Mouse (Mus musculus): ENCODE results near the gene Srd5a2.

Gene Srd5a2

GRCm38 (mm10) chr17:73984508-73984907 is 63.2 kb downstream of the Srd5a2 start:
- DNase-seq = no peak

DNA sequence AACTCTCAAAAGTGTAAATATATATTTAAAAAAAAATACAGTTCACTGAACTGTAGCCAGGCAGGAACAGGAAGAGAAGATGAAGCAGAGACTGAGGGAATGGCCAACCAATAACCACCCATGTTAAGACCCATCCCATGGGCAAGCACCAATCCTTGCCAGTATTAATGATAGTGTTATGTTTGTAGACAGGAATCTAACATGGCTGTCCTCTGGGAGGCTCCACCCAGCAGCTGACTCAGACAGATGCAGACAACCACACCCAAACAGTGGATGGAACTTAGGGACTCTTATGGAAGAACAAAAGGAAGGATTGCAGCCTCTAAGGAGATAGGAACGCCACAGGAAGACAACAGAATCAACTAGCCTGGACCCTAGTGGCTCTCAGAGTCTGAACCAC is 64.8 kb downstream of the Srd5a2 start:
- no peak for DNase-seq

DNA sequence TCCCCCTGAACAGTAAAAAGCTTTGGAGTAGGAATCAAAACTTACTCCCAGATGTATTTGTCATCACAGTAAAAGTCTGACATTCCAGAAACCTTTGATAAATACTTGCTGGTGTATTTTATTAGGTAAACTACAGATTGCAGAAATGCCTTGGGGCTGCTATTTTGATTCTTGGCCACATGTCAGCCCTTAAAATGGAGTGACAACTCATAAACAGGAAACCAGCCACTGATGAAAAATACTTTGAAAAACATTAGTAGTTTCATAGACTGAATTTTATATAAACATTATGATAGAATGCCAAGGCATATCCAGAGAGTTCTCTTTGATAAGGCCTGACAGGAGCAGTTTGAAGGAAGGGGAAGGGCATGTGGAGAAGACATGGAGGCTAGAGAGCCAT is 71.7 kb downstream of the Srd5a2 start:
- no peak for DNase-seq

DNA sequence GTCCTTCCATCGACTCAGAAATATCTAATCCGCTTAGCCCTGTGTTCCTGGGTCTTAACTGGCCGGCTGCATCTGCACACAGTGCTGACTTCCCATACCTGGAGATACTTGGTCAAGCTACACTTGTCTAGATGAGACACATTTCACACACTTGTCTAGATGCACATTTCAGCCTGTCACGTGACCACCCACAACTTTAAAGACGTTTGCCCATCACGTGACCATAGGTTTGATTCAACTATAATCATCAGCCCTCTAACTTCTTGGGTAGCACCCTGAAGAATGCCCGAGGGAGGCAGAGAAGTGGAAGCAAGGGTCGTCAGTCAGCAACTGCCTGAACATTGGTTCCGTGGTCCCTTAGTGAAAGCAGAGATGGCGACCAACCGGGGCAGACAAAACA is 75.1 kb downstream of the Srd5a2 start:
- DNase-seq = no peak

DNA sequence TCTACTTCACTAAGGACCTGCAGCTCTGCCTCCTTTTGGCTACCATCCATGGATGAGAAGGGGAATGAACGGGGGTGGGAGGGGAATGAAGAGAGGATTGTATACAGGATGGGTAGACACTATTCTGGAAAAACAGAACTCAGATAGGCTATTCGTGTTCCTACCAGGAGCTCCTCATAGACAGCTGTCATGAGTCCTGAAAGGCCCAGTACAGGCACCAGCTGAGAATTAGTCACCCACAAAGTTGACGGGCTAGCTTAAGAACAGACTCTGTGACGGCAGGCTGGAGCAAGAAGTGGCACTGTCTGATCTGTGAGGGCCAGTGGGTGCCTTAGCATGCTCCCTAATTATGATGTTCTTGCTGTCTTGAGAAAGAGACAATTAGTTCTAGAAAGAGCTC is 76.4 kb downstream of the Srd5a2 start:
- DNase-seq = no peak

DNA sequence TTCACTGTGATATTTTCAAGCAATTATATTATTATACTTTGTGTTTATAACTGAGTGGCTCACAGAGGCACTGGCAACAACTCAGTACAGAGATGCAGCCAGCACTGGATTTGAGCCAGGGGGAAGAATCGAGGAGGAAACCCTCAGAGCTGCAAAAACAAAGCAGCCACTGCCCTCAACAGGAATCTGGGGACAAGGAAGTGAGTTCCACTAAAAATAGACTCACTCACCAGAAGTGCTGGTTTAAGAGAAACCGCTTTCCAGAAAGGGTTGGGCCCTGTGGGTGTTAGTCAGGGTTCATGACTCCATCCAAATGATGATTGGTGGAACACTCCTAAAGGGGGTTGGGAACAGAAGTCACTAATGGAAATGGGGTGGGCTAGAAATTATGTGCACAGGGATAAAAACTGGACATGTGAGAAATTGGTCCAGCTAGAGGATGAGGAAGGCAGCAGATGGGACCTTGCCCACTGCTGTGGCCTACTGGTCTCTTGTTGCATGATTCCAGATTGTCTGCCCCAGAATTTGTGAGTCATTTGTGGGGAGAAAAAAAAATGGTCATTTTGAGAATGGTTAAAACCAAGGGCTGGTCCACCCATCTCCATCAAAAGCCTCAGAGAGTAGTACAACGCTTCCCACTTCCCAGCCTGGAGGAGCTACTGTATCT is 77.2 kb downstream of the Srd5a2 start:
- peak; percentile 78 to 83 for DNase-seq
